Mouse (Mus musculus) CH12.LX (cell line): ENCODE data around the gene Cox19. TPM values are rescaled to one million over a fixed set of nuclear protein-coding genes. Genes with fewer than 3 reads are reported as not detected.

Source experiments
- DNase-seq: peaks from one replicate; pipeline ENCODE4 v3.0.0-alpha.2; 2013; ENCODE audit errors: extremely low read depth
- H3K27ac ChIP-seq: 2 replicates; pipeline ENCODE4 v1.5.1; 2012; ENCODE audit warnings: low read depth, mild to moderate bottlenecking, control low read depth, moderate library complexity; ENCODE audit not compliant: insufficient read depth
- H3K27me3 ChIP-seq: replicated peaks from 2 replicates; pipeline ENCODE3; 2012; ENCODE audit warnings: inconsistent platforms
- H3K36me3 ChIP-seq, 2 experiments: replicated peaks in 1 of 2; 2 replicates each; pipeline versions ENCODE3 to v1.6.1; 2012; ENCODE audit warnings: inconsistent platforms in 1 of 2, low read length in 1 of 2, mild to moderate bottlenecking in 1 of 2, mixed read lengths in 1 of 2, moderate library complexity in 1 of 2; ENCODE audit not compliant: control insufficient read depth in 1 of 2, insufficient read depth in 1 of 2
- H3K4me1 ChIP-seq, 2 experiments: 2 replicates each; pipeline ENCODE4 v1.6.1; 2012; ENCODE audit warnings: inconsistent platforms in 1 of 2, moderate library complexity in 1 of 2; ENCODE audit not compliant: insufficient read depth in 2 of 2, control insufficient read depth in 1 of 2
- H3K4me2 ChIP-seq: 2 replicates; pipeline ENCODE4 v1.6.1; 2012; ENCODE audit warnings: low read depth, mild to moderate bottlenecking, control low read depth; ENCODE audit not compliant: poor library complexity, insufficient read depth, severe bottlenecking
- H3K4me3 ChIP-seq, 3 experiments: fragments of 150-350 bp in 1 of 3; sonication (generic) in 1 of 3; replicated peaks in 1 of 3; 2 replicates each; pipeline versions ENCODE3 to v1.5.1; 2011 to 2012; ENCODE audit warnings: low read depth in 2 of 3, low read length in 2 of 3, mild to moderate bottlenecking in 2 of 3, moderate library complexity in 2 of 3, control low read depth in 1 of 3, improper control_type of control experiment in 1 of 3, inconsistent platforms in 1 of 3, mixed read lengths in 1 of 3; ENCODE audit not compliant: poor library complexity in 1 of 3
- H3K79me2 ChIP-seq: replicated peaks from 2 replicates; pipeline ENCODE4 v1.6.1; 2012; ENCODE audit warnings: mild to moderate bottlenecking, moderate library complexity; ENCODE audit not compliant: control insufficient read depth, poor library complexity, insufficient read depth, severe bottlenecking; ENCODE audit errors: extremely low read depth
- H3K9ac ChIP-seq: 2 replicates; pipeline ENCODE4 v1.6.1; 2012; ENCODE audit warnings: low read depth, mild to moderate bottlenecking, control low read depth, moderate library complexity; ENCODE audit not compliant: insufficient read depth
- H3K9me3 ChIP-seq: replicated peaks from 2 replicates; pipeline ENCODE3; 2012; ENCODE audit warnings: low read length, inconsistent platforms, mixed read lengths
- BHLHE40 ChIP-seq: IDR thresholded peaks from 2 replicates; pipeline ENCODE4 v1.6.1; 2011; ENCODE audit warnings: mild to moderate bottlenecking, low read depth, low read length, improper control_type of control experiment
- CHD2 ChIP-seq: IDR thresholded peaks from 2 replicates; pipeline ENCODE4 v1.6.1; 2011; ENCODE audit warnings: low read length, improper control_type of control experiment
- E2F4 ChIP-seq: IDR thresholded peaks from 2 replicates; pipeline ENCODE4 v1.6.1; 2011; ENCODE audit warnings: low read depth, low read length, improper control_type of control experiment; ENCODE audit not compliant: insufficient replicate concordance
- EP300 ChIP-seq: IDR thresholded peaks from 2 replicates; pipeline ENCODE4 v1.6.1; 2011; ENCODE audit warnings: low read length, improper control_type of control experiment
- GABPA ChIP-seq: IDR thresholded peaks from 2 replicates; pipeline ENCODE4 v1.6.1; 2012; ENCODE audit warnings: low read depth, low read length, improper control_type of control experiment, inconsistent platforms; ENCODE audit not compliant: insufficient replicate concordance
- KAT2A ChIP-seq: IDR thresholded peaks from 2 replicates; pipeline ENCODE4 v1.6.1; 2012; ENCODE audit warnings: low read length, improper control_type of control experiment, inconsistent platforms; ENCODE audit not compliant: insufficient replicate concordance
- MAZ ChIP-seq: IDR thresholded peaks from 2 replicates; pipeline ENCODE4 v1.6.1; 2012; ENCODE audit warnings: low read depth, mild to moderate bottlenecking, inconsistent platforms, low read length, improper control_type of control experiment, moderate library complexity
- MXI1 ChIP-seq: IDR thresholded peaks from 2 replicates; pipeline ENCODE4 v1.6.1; 2011; ENCODE audit warnings: mild to moderate bottlenecking, low read depth, low read length, improper control_type of control experiment
- MYC ChIP-seq: IDR thresholded peaks from 2 replicates; pipeline ENCODE4 v1.6.1; 2011; ENCODE audit warnings: low read depth, mild to moderate bottlenecking, improper control_type of control experiment, low read length
- SIN3A ChIP-seq: IDR thresholded peaks from 2 replicates; pipeline ENCODE4 v1.6.1; 2012; ENCODE audit warnings: low read length, improper control_type of control experiment, inconsistent platforms
- SMC3 ChIP-seq: IDR thresholded peaks from 2 replicates; pipeline ENCODE4 v1.6.1; 2011; ENCODE audit warnings: low read depth, low read length, improper control_type of control experiment
- TCF12 ChIP-seq: IDR thresholded peaks from 2 replicates; pipeline ENCODE4 v1.6.1; 2014; ENCODE audit warnings: low read depth, mild to moderate bottlenecking, inconsistent platforms, low read length, improper control_type of control experiment
- USF1 ChIP-seq: IDR thresholded peaks from 2 replicates; pipeline ENCODE4 v1.6.1; 2014; ENCODE audit warnings: low read depth, mild to moderate bottlenecking, inconsistent platforms, low read length, improper control_type of control experiment
- USF2 ChIP-seq: conservative IDR thresholded peaks from 2 replicates; pipeline ENCODE4 v1.6.1; 2011; ENCODE audit warnings: low read depth, low read length, improper control_type of control experiment
- ZMIZ1 ChIP-seq: IDR thresholded peaks from 2 replicates; pipeline ENCODE4 v1.6.1; 2012; ENCODE audit warnings: low read depth, mild to moderate bottlenecking, inconsistent platforms, low read length, improper control_type of control experiment
- ZNF384 ChIP-seq: IDR thresholded peaks from 2 replicates; pipeline ENCODE4 v1.6.1; 2012; ENCODE audit warnings: low read depth, low read length, improper control_type of control experiment, inconsistent platforms
- dilution Hi-C: fragments of 300-500 bp; cut with MboI; formaldehyde crosslinking; loops from 2 replicates; pipeline ENCODE4 v1.14.3; 2020; ENCODE audit warnings: low sequenced_read_pairs; ENCODE audit not compliant: extremely low pct_unique_long_range_greater_than_20kb, extremely low pct_ligation_motif_present
- in situ Hi-C: fragments of 300-500 bp; cut with MboI; formaldehyde crosslinking; loops from 3 replicates; pipeline ENCODE4 v1.14.3; 2019; ENCODE audit warnings: low sequenced_read_pairs, low pct_ligation_motif_present, low pct_unique_long_range_greater_than_20kb, mixed read lengths
- polyA plus RNA-seq: library from polyadenylated mRNA; unstranded; fragments of >175 nt; gene quantifications from 2 replicates; pipeline ENCODE4 v1.2.1, GENCODE M21; 2012; ENCODE audit warnings: low read depth; ENCODE audit not compliant: insufficient read length
- total RNA-seq, 2 experiments: library from RNA; depleted of rRNA; stranded (reverse); fragments of 300-350 nt in 1 of 2; fragments of >200 nt in 1 of 2; gene quantifications; 2 replicates each; pipeline ENCODE4 v1.2.3; 2012 to 2014

Gene Cox19
- total and polyA plus RNA-seq, 3 experiments: 30.1 to 70.1 (median 32.1) TPM

DNA sequence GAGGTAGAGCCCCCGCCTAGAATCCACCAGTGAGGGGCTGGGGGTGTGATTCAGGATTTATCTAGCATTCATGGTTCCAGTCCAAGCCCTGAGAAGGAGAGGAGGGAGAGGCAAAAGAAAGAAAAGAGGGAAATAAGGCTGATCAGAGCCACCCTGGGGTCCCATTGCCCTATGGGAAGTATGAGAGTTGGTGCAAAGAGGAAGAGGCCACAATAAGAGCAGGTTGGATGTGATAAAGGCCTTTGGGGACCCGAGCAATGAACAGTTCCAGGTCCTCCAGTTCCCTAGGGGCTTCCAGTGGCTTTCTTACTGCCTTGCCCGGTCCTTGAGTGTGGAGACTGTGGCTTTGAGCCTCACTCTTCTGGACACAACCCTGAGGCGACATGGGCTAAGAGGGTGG lies 63.4 kb downstream of the Cox19 start:
- Histone ChIP-seq H3K4me1 (peaks cover 51 to 90% of the 10 kb centered on the region in 2 experiments), H3K79me2 (no peaks in the 10 kb centered on the region), H3K4me2 (no peak overlapping the region), H3K36me3 (peaks cover 51 to 88% of the 10 kb centered on the region in 2 experiments), H3K9ac (no peak overlapping the region), H3K27me3 (no peaks in the 10 kb centered on the region)
- dilution Hi-C loops: no loop called here
- in situ Hi-C loops: no loop called here
- TF ChIP-seq SMC3: no peak
- no peak for TF ChIP-seq BHLHE40
- no peak for TF ChIP-seq EP300
- no peak for TF ChIP-seq GABPA
- no peak for TF ChIP-seq CHD2
- TF ChIP-seq KAT2A: no peak
- no peak for TF ChIP-seq MAZ
- no peak for TF ChIP-seq E2F4
- TF ChIP-seq USF1: no peak
- TF ChIP-seq USF2: no peak
- no peak for TF ChIP-seq MYC
- no peak for TF ChIP-seq MXI1
- no peak for TF ChIP-seq SIN3A
- TF ChIP-seq ZMIZ1: no peak
- TF ChIP-seq ZNF384: no peak
- TF ChIP-seq, all 38 proteins: peak for 0
- Histone ChIP-seq H3K9me3 (peaks cover 32% of the 10 kb centered on the region), H3K4me3 (no peak overlapping the region), H3K27ac (no peak overlapping the region; the same call in 1 of the 2 replicates)
- DNase-seq: no peak

DNA sequence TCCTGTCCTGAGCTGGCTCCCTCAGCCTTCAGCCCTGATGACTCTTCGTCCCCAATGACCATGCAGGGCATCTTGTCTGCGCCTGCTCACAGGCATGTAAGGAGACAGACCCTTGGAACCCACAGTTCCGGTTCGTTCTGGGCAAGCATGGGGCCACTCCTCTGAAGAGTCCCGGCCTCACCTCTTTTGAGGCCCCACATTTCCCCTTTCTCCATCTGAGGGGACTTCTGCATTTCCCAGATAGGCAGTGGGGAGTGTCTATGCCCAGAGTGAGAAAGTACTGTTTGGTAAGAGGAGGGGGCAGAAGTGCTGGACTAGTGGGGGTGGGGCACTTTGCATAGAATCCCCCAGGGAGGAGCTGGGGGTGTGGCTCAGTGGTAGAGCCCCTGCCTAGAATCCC lies 64.1 kb downstream of the Cox19 start:
- Histone ChIP-seq H3K4me3 (no peak overlapping the region), H3K79me2 (no peaks in the 10 kb centered on the region), H3K9ac (no peak overlapping the region)
- in situ Hi-C loops: no loop called here
- TF ChIP-seq TCF12 (no peak), MAZ (0 out of 2 replicates have a peak, but pooled peaks have one; percentile 49)
- TF ChIP-seq, all 38 proteins: peak for 1
- peak; percentile 61 for DNase-seq
- Histone ChIP-seq H3K9me3 (peaks cover 25% of the 10 kb centered on the region), H3K27ac (peak overlapping the region; percentile 71), H3K4me1 (peaks cover 56 to 89% of the 10 kb centered on the region in 2 experiments), H3K36me3 (peaks cover 45 to 82% of the 10 kb centered on the region in 2 experiments), H3K27me3 (no peaks in the 10 kb centered on the region), H3K4me2 (no peak overlapping the region)
- dilution Hi-C loops: no loop called here

Other genes starting within 250 kb of the Cox19 start
- not detected in 2 replicates for gene Prkar1b, start 201.4 kb downstream of the Cox19 start, total RNA-seq (2012; rRNA removed)
- gene Prkar1b, start 201.4 kb downstream of the Cox19 start, total RNA-seq (2014; rRNA removed): not detected in 2 replicates
- not detected in 2 replicates for gene Prkar1b, start 201.4 kb downstream of the Cox19 start, polyA plus RNA-seq
- 17.6 and 21.7 TPM in 2 replicates for gene Dnaaf5, start 201.2 kb downstream of the Cox19 start, total RNA-seq (2012; rRNA removed)
- 13.8 and 17.9 TPM in 2 replicates for gene Dnaaf5, start 201.2 kb downstream of the Cox19 start, total RNA-seq (2014; rRNA removed)
- 22.9 and 25.2 TPM in 2 replicates for gene Dnaaf5, start 201.2 kb downstream of the Cox19 start, polyA plus RNA-seq
- gene Sun1, start 150.8 kb downstream of the Cox19 start, total RNA-seq (2012; rRNA removed): 16.7 and 18.5 TPM in 2 replicates
- gene Sun1, start 150.8 kb downstream of the Cox19 start, total RNA-seq (2014; rRNA removed): 12.2 and 12.9 TPM in 2 replicates
- 8.7 and 10.1 TPM in 2 replicates for gene Sun1, start 150.8 kb downstream of the Cox19 start, polyA plus RNA-seq
- gene Get4, start 99.1 kb downstream of the Cox19 start, total RNA-seq (2012; rRNA removed): 91.4 and 93.9 TPM in 2 replicates
- 96.4 and 103 TPM in 2 replicates for gene Get4, start 99.1 kb downstream of the Cox19 start, total RNA-seq (2014; rRNA removed)
- gene Get4, start 99.1 kb downstream of the Cox19 start, polyA plus RNA-seq: 140 and 164 TPM in 2 replicates
- 73.2 and 93.9 TPM in 2 replicates for gene Adap1, start 25.8 kb downstream of the Cox19 start, total RNA-seq (2012; rRNA removed)
- gene Adap1, start 25.8 kb downstream of the Cox19 start, total RNA-seq (2014; rRNA removed): 53.9 and 55.3 TPM in 2 replicates
- gene Adap1, start 25.8 kb downstream of the Cox19 start, polyA plus RNA-seq: 61.8 and 70.7 TPM in 2 replicates
- gene Cyp2w1, start 1.2 kb upstream of the Cox19 start, total RNA-seq (2012; rRNA removed): not detected in 2 replicates
- gene Cyp2w1, start 1.2 kb upstream of the Cox19 start, total RNA-seq (2014; rRNA removed): not detected in 2 replicates
- gene Cyp2w1, start 1.2 kb upstream of the Cox19 start, polyA plus RNA-seq: not detected in 2 replicates
- gene Gpr146, start 26.3 kb upstream of the Cox19 start, total RNA-seq (2012; rRNA removed): 0.08 and 0.13 TPM in 2 replicates
- not detected in 2 replicates for gene Gpr146, start 26.3 kb upstream of the Cox19 start, total RNA-seq (2014; rRNA removed)
- not detected in 2 replicates for gene Gpr146, start 26.3 kb upstream of the Cox19 start, polyA plus RNA-seq
- gene C130050O18Rik, start 53.9 kb upstream of the Cox19 start, total RNA-seq (2012; rRNA removed): 0.17 TPM in 1 of 2 replicates, not detected in the other
- gene C130050O18Rik, start 53.9 kb upstream of the Cox19 start, total RNA-seq (2014; rRNA removed): 0.15 TPM in 1 of 2 replicates, not detected in the other
- gene C130050O18Rik, start 53.9 kb upstream of the Cox19 start, polyA plus RNA-seq: 0.53 and 0.54 TPM in 2 replicates
- 0.08 and 0.13 TPM in 2 replicates for gene Gper1, start 71.7 kb upstream of the Cox19 start, total RNA-seq (2012; rRNA removed)
- not detected in 2 replicates for gene Gper1, start 71.7 kb upstream of the Cox19 start, total RNA-seq (2014; rRNA removed)
- not detected in 2 replicates for gene Gper1, start 71.7 kb upstream of the Cox19 start, polyA plus RNA-seq
- 46.9 and 58.7 TPM in 2 replicates for gene 3110082I17Rik, start 109.1 kb upstream of the Cox19 start, total RNA-seq (2012; rRNA removed)
- gene 3110082I17Rik, start 109.1 kb upstream of the Cox19 start, total RNA-seq (2014; rRNA removed): 37.5 and 41.2 TPM in 2 replicates
- 100.0 and 122 TPM in 2 replicates for gene 3110082I17Rik, start 109.1 kb upstream of the Cox19 start, polyA plus RNA-seq
- gene Zfand2a, start 133.1 kb upstream of the Cox19 start, total RNA-seq (2012; rRNA removed): 5.8 and 9.8 TPM in 2 replicates
- 9.2 and 10.0 TPM in 2 replicates for gene Zfand2a, start 133.1 kb upstream of the Cox19 start, total RNA-seq (2014; rRNA removed)
- gene Zfand2a, start 133.1 kb upstream of the Cox19 start, polyA plus RNA-seq: 10.6 and 13.4 TPM in 2 replicates
- not detected in 2 replicates for gene Uncx, start 192.1 kb upstream of the Cox19 start, total RNA-seq (2012; rRNA removed)
- not detected in 2 replicates for gene Uncx, start 192.1 kb upstream of the Cox19 start, total RNA-seq (2014; rRNA removed)
- gene Uncx, start 192.1 kb upstream of the Cox19 start, polyA plus RNA-seq: not detected in 2 replicates